Mouse (Mus musculus): ENCODE measurements around the gene Rbbp4. TPM values are rescaled to one million over a fixed set of nuclear protein-coding genes. Genes with fewer than 3 reads are reported as not detected.
A peak's percentile ranks its signal among the peaks of the same experiment; 100 is the strongest.

The Rbbp4 gene
- total RNA-seq, 2 experiments from 2014 or later: 86.5 to 182 TPM

DNA sequence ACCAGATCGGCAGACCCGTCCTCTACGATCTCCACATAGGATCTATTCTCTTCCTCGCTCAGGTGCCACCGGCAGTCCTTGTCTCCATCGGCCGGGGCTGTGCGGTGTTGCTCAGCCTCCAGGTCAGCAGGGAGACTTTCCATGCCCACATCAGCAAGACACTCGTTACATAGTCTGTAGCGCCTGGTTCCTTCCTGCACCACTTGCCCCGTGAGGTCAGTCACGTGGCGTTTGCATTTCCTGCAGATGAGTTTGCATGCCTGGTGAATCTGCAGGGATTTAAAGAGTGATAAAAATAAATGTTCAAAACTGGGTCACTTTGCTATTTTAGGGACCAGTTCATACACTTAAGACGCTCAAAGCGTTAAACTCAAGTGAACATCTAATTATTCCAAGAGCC lies 19.1 kb upstream of the Rbbp4 start:
- ATAC-seq (ENCODE audit: poor library complexity, severe bottlenecking): no peak

DNA sequence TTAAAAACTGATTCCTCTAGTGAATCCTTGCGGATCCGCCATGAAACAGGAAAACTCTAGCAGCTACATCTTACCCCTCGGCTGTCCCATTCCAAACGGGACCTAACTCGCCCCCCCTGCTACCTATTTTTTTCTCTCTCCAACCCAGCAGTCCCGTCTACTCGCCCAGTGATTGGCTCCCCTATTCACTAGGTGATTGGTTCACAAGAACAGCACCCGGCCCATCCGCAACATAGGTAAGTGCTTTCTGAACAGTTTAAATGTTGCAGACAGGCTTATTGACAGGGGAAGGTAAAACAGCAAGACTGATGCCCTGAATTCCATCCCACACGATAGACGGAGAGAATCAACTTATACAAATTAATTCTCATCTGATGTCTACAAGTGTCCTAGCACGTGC lies 18.0 kb upstream of the Rbbp4 start:
- no peak for ATAC-seq (ENCODE audit: poor library complexity, severe bottlenecking)

DNA sequence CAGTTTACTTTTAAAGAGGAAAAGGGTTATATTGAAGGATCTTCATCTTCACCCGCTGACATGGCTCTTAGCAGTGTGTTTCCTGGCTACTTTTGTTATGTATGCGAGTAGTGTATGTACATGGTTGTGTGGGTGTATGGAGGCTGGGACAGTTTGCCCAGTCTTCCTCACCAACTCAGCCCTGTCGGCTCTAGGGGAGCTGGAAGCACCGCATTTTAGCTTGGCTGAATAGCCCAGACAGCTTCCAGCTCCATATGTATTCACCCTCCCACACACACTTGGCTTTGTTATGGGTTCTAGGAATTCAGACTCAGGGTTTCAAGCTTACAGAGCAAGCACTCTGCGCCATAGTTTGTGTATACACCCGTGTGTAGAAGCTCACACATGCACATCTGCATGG lies 15.9 kb upstream of the Rbbp4 start:
- no peak for ATAC-seq (ENCODE audit: poor library complexity, severe bottlenecking)

DNA sequence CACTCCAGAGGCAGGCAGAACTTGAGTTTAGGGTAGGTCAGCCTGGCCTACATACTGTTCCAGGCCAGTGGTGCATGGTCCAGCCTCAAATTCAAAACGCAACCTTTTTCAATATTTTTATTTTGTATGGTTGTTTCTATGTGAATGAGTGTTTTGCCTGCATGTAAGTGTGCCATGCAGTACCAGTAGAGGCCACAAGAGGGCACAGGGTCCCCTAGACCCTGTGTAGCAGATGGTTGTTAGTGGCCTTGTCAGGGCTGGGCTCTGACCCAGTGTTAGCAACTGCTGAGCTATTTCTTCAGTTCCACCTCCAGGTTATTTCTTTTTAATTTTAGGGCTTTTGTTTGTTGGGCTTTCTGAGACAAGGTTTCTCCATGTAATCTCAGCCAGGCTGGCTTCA lies 15.5 kb upstream of the Rbbp4 start:
- peak; percentile 92 for ATAC-seq (ENCODE audit: poor library complexity, severe bottlenecking)

DNA sequence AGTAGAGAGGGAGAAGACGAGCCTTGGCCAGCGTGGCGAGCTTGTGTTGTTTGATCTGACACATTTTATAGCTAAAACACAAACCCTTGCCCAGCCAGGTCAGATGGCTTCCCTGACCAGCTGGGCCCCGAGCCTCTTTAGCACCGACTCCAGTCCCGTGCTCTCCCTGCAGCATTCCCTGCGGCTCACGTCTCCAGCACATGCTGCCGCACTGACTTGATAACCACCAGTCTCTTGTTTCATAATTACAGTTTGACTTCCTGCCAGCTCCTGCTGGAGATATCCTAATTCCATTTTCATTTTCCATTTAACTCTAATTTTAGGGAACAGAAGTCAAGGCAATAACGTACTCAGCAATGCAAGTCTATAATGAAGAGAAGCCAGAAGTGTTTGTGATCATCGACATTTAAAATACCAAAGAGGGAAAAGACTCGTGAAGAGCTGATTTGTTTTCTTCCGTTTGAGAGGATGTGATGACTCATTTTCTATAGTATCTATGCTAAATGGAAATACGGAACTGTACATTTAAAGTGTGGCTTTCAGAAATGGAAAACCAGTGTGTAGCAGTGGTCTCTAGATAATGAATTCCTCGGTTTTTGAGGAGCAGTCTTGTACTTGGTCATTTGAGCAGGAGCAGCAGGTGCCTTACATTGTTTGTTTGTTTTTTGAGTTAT lies 11.4 kb upstream of the Rbbp4 start:
- no peak for ATAC-seq (ENCODE audit: poor library complexity, severe bottlenecking)

DNA sequence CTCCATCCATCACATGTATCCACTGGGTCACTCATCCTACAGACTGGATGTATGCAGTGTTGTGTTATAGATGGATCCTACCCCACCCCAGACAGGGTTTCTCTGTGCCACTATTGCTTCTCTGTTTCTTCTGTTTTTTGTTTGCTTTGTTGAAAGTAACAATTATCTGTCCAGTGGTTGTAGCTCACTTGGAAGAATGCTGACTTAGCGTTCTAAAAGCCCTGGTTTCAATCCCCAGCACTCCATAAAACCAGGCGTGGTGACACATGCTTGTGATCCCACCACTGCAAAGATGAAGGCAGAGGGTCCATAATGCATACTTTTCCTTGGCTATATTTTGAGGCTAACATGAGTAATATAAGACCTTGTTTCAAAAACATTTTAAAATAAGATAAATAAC lies 7.5 kb upstream of the Rbbp4 start:
- ATAC-seq (ENCODE audit: poor library complexity, severe bottlenecking): no peak

DNA sequence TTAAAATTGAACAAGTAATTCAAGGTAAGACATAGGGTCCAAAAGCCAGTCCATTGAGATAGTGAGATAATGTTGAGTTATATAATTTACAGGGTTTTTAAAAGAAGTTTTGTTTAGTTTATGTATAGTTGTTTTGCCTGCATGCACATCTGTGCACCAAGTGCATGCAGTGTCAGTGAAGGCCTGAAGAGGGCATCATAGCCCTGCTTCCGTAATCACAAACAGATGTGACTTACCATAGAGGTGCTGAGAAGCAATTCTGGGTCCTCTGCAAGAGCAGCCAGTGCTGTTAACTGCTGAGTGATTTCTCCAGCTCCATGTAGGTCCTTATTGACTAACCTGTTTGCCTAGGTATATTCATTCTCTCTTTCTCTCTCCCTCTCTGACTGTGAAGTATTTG lies 6.7 kb upstream of the Rbbp4 start:
- ATAC-seq (ENCODE audit: poor library complexity, severe bottlenecking): no peak

DNA sequence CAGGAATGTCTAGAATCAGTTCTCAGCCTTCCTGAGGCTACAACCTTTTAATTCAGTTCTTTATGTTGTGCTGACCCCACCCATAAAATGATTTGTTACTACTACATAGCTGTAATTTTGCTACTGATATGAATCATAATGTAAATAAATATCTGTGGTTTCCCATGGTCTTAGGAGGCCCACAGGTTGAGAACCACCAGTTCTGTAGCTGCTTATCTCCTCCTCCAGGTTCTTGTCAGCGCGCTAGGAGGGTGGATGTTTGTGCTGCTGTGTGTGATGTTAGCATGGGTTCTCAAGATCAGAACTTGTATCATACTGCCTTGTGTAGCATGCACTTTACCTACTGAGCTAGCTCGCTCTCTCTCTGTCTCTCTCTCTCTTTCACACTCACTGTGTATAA lies 4.6 kb upstream of the Rbbp4 start:
- no peak for ATAC-seq (ENCODE audit: poor library complexity, severe bottlenecking)

DNA sequence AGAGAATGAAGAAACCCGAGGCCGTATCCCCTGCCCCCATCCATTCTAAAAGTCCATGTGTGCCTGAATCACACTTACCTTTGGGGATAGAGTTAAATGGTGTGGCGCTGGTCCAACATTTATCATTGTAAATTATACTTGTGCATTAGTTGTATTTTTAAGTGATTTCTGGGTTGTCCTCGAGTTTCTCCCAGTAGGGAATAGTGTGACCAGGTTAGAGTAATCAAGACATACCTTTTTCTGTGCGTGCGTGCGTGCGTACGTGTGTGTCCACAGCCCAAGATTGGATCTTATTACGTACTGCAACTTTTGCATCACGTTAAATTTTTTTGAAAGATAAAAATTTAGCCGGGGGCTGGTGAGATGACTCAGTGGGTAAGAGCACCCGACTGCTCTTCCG lies 1.1 kb upstream of the Rbbp4 start:
- no peak for ATAC-seq (ENCODE audit: poor library complexity, severe bottlenecking)

DNA sequence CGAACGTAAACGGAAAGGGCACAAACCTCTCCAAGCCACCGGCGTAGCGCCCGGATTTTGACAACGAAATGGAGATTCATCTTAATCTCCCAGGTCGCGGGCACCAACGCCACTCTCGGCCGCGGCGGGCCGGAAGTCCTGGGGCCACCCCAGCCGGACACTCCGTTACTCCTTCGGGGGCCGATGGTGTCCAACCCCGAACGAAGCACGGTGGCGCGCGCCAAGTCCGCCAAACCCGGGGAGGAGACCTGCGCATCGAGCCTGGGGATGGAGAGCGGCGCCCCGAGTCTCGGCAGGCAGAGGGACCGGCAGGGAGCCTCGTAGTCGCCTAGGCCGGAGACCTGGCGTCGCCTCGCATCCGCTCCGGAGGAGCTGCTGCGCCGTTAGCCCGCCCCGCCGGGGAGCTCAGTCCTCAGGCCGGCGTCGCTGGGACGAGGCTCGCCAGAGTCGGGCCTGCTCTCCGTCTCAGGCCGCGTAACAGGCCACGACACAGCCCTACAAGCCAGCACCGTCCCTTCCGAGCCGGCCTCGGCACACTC lies 424 bp downstream of the Rbbp4 start:
- ATAC-seq (ENCODE audit: poor library complexity, severe bottlenecking): no peak

DNA sequence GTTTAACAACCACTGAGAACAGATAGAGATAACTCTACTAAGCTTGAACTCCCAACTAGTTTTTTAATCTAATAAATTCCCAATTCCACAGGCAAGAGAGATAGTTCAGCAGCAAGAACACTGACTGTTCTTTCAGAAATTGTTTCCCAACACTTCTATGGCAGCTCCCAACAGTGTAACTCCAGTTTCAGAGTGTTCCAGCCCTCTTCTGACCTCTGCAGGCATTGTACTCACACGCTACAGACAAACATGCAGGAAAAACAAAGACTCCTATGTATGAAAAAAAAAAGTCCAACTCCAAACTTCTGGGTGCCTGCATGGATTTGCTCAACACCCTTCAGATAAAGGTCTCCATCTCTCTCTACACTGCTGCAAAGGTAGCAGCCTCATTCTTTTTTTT lies 2.3 kb downstream of the Rbbp4 start:
- ATAC-seq (ENCODE audit: poor library complexity, severe bottlenecking): no peak

DNA sequence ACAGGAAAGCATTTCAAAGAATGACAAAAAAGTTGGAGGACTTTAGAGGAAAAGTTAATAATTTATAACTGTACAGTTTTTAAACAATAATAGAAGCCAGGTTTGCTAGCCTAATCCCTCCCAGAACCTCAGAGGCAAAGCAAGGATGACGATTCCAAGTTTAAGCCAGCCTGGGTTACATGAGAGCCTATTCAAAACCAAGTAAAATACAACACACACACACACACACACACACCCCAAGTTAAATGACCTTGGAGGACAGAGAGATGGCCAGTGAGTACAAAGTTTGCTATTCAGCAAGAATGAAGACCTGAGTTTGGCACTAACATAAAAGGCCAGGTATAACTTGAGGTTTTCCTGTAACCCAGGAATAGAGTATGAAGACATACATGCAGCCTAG lies 9.0 kb downstream of the Rbbp4 start:
- no peak for ATAC-seq (ENCODE audit: poor library complexity, severe bottlenecking)

DNA sequence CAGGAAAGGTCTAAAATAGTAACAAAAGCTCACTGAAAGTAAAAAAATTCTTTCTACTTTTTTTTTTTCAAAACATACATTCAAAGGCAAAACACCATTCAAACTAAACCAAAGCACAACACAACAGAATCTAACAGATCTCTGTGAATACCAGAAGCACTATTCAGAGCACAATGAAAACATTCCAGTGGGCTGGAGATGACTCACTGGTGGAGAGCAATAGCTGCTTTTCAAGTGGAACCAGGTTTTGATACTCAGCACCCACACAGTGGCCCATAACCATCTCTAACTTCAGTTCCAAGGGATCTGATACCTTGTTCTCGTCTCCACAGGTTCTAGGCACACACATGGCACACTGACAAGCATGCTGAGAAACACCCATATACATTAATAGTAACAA lies 10.4 kb downstream of the Rbbp4 start:
- no peak for ATAC-seq (ENCODE audit: poor library complexity, severe bottlenecking)

DNA sequence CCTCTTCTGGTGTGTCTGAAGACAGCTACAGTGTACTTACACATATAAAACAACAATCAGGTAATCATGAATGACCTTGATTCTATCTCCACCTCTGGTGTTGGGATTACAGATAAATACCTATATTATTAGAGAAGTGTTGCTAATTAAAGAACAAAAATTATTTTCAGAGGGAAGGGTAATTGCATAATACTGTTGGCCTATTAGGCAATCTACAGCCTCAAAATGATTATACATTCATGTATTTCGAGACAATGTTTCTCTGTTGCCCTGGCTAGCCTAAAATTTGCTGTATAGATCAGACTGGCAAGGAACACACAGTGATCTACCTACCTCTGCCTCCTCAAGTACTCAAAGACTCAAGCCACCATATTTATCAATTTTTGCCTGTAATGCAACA lies 11.7 kb downstream of the Rbbp4 start:
- no peak for ATAC-seq (ENCODE audit: poor library complexity, severe bottlenecking)

DNA sequence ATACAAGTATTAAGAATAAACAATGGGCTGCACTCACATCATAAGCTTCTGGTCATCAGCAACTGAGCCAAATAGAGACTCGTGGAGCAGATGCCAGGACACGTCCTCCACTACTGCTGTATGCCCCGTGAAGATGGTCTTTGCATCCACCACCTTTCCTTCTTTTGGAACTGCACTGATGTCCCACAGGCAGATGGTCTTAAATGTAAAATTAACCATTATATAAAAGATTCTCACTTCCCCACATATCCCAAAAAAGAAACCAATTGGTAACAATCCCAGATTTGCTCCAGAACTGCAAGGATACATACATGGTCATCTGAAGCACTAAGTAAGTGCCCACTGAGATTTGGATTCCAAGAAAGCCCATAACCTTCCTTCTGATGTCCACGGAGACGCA lies 13.1 kb downstream of the Rbbp4 start:
- ATAC-seq (ENCODE audit: poor library complexity, severe bottlenecking): no peak

DNA sequence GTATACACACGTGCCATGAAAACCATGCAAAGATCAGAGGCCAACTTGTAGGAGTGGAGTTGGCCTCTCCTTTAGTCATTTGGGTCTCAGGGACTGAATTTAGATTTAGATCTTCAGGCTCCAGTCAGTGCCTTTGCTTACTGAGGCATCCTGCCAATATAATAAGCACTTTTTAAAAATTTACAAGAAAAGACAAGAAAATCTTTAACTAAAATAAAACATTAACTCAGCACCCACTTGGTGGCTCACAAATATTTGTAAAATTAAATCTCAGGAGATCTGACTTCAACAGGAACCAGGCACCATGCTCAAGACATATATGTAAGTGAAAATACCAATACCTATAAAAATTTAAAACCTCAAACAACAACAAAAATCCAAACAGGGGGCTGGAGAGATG lies 14.3 kb downstream of the Rbbp4 start:
- no peak for ATAC-seq (ENCODE audit: poor library complexity, severe bottlenecking)

DNA sequence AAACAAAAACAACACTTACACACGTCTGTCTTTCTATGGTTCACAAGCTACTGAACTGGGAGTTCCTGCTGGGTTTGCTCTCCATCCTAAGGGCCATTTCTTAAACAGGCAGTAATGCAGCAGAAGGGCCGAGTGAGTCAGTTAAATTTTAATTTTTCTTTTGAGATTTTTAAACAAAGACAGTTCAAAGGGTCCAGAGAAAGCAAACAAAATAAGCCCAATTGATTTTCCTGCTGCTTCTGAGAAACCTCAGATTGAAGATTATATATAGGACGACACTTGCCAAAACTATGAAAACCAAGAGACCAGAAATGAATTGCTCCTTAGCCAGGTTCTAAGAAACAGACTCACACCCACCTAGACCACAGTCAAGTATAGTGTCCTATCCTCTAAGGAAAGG lies 21.3 kb downstream of the Rbbp4 start:
- ATAC-seq (ENCODE audit: poor library complexity, severe bottlenecking): no peak

DNA sequence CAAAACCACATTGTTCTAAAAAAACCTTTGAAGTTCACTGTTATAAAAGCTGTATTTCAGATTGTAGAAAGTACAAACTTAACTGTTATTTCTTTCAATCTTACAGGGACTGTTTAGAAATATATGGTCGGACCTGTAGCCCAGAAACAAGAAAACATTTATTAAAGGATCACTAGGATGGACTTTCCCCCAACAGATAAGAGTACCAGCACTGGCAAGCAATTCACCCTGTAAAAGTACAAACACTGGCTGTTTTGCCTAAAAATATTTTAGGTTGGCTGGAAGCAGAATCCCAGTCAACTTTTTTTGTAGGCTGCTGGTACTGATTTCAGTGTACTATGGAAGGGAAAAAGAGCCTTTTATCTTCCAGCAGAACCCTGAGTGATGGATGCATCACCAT lies 27.2 kb downstream of the Rbbp4 start:
- no peak for ATAC-seq (ENCODE audit: poor library complexity, severe bottlenecking)

DNA sequence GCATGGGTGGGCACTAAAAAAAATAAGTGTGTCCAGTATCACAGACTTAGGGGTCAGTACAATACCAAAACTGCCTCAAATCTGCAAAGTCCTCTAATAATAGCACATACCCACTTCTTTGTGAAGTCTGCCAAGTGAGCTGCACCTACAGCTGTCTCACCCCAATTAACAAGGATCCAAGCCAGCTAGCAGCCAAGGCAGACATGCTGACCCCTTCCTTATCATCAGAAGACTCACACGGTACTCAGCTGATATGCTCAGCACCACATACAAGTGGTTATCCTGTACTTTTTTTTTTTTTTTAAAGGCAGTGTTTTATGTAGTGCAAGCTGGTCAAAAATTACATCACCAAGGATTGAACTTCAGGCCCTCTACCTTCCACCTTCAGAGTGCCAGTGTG lies 30.9 kb downstream of the Rbbp4 start:
- ATAC-seq (ENCODE audit: poor library complexity, severe bottlenecking): no peak

DNA sequence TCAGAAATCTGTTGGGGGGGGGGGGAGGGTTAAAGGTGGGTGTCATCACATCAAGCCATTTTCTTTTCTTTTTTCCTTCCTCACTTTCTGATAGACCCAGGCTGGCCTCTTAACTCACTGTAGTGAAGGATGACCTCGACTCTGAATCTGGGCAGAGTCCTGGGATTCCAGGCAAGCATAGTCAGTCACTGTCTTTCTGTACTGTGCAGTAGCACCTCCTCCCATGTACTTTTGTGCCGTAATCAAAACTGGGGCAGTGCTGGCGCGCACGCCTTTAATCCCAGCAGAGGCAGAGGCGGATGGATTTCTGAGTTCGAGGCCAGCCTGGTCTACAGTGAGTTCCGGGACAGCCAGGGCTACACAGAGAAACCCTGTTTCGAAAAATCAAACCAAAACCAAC lies 31.4 kb downstream of the Rbbp4 start:
- ATAC-seq (ENCODE audit: poor library complexity, severe bottlenecking): no peak

DNA sequence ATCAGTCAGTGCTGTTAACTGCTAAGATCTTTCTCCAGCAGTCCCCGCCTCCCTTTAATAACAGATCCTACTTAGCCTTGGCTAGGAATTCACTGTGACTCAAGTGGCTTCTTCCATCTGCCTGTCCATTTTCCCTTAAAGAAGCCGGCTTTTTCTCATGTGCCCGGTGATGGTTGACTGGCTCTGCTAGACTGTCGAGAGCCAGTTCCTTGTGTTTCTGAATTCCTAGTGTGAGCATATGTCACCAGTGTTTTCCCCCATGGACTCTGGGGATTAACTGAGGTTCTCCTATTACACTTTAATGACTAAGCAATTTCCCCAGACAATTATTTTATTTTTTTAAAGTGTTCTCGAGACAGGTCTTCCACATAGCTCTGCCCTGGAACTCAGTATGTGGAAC lies 31.8 kb downstream of the Rbbp4 start:
- no peak for ATAC-seq (ENCODE audit: poor library complexity, severe bottlenecking)

DNA sequence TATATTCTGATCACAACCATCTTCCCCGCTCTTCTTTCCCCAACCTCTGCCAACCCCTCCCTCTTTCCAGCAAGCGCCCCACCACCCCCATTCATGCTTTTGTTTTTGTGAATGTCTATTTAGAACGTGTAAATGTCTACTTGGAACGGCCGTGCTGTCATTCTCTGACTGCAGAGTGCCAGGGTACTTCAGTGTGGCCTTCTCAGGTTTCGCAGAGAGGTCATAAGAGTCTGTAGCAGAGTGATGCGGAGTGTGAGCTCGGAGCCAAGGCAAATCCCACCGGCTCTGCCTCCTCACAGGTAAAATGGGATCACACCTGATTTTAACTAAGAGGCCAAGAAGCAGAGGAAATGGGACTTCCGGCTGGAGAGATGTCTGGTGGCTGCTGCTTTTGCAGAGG lies 36.0 kb downstream of the Rbbp4 start:
- no peak for ATAC-seq (ENCODE audit: poor library complexity, severe bottlenecking)

DNA sequence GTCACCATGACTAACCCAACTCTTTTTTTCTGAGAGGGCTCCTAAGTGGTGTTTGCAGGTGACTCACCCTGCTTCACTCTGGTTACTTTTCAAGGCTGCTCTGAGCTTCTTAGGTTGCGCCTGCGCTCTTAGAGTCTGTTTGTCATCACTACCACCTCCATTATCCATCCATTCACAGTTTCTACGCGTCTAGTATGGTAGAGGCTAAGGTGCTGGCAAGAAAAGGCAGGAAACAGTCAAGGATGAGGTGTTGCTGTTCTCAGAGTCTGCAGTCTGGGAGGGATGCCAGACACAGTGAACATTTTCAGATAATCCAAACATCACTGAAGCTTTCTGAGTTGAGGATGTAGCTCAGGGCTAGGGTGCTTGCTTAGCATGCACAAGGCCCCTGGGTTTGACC lies 37.4 kb downstream of the Rbbp4 start:
- ATAC-seq (ENCODE audit: poor library complexity, severe bottlenecking): no peak

All from megakaryocyte, adult 5-6 weeks (primary cell).